Mouse (Mus musculus): Measurements from ENCODE around the gene Olfr491. TPM values are rescaled to one million over a fixed set of nuclear protein-coding genes. Genes with fewer than 3 reads are reported as not detected.

The Olfr491 gene
- not detected for total RNA-seq (2021)
- long read RNA-seq, experiment 1, result 0 reads
- long read RNA-seq, experiment 2, result 0 reads

DNA sequence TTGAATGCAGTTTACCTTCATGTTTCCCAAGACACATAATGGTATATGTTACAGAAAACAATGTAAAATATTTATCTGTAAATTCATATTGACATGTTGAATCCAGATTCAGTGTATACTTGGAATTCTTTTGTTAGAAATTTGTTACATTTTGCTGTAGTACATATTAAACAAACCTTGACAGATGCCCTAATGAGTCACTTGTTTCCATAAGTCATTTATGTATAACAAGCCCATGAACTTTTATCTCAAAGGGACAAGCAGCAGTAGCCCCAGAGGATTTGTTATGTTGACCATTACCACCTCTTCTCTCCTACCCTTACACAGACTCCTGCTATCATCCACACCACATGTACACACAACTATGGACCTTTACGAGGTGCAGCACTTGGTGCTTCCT is at the start of gene Olfr491:
Gene Olfr491, plus strand, starts transcription at position 301 of the 400 bp plus-strand sequence.
- DNase-seq (ENCODE audit: low spot score in 2 of 2), result no peak

DNA sequence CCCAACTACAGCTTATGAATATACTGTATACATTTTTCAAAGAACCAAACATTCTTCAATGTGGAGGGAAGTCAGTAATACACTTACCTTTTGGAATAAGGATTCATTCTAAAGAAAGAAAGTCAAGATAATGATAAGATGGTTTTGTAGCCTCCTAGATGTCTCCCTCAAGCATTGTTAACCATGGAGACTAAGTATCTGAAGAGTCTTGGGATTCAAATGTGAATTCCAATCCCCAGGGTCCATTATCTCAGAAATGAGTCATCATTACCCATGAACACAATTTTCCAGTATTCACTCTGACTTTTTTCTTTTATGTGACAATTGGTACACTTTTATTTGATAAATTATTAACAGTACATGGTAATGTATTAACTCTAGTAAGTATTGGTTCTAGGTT is 24.4 kb upstream of the Olfr491 start, which contains the start of gene Olfr490:
Gene Olfr490, minus strand, starts transcription at position 101 of the 400 bp plus-strand sequence.
- DNase-seq (ENCODE audit: low spot score in 2 of 2), result no peak

DNA sequence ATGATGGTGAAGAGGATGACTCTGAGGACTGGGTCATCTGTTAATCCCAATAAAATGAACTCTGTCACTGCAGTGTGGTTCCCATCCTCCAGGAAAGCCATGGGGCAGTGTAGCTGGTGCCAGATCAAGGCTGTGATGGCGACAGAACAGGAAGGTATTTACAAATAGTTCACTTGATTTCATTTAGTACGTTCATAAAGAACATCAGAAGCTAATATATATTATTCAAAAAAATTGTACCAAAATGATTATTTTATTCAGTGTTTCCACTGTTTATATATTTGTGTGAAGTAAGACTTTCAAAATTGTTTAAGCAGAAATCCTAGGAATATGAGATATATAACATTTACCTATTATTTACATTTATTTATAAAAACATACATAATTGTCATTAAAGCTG is 10.3 kb downstream of the Olfr491 start, which contains the start of gene Olfr492:
Gene Olfr492, minus strand, starts transcription at position 101 of the 400 bp plus-strand sequence.
- no peak for DNase-seq (ENCODE audit: low spot score in 2 of 2)

DNA sequence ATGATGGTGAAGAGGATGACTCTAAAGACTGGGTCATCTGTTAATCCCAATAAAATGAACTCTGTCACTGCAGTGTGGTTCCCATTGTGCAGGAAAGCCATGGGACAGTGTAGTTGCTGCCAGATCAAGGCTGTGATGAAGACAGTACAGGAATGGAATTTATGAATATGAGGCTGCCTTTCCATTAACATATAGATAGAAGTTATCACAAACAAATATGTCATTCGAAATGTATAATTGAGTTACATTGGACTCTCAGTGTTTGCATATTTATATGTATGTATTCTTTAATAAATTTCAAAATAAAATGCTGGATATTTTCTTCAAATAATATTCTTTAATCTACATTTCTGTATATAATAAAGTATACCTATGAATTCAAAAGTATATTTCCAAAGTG is 33.6 kb downstream of the Olfr491 start, which contains the start of gene Olfr493:
Gene Olfr493, minus strand, starts transcription at position 101 of the 400 bp plus-strand sequence.
- no peak for DNase-seq (ENCODE audit: low spot score in 2 of 2)

DNA sequence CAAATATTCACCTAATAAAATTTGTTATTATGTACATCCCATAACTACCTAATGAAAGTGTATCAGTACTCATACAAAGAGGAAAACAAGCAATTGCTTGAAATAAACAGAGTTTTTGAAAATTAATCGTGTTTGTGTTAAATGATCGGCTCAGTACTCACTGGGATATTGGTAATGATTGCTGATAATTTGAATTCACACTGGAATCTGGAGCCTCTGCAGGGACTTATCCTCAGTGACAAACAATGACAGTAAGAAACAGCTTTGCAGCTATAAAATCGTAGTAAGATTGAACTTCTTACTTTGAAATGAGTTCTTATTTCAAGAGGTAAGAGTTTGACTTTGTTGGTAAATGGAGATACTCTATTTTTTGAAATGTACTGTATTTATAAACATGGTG is 51.8 kb downstream of the Olfr491 start, which contains the start of gene Olfr494:
Gene Olfr494, plus strand, starts transcription at position 301 of the 400 bp plus-strand sequence.
- DNase-seq (ENCODE audit: low spot score in 2 of 2), result no peak

Other genes with a start within 250 kb of the Olfr491 start
- not detected for gene Olfr480, start 246.1 kb upstream of the Olfr491 start, total RNA-seq (2021)
- not detected for gene Olfr481, start 233.6 kb upstream of the Olfr491 start, total RNA-seq (2021)
- under 1 TPM; 0.62 to 0.74 TPM for gene Olfr482, start 215.9 kb upstream of the Olfr491 start, total RNA-seq (2021)
- gene Olfr483, start 212.6 kb upstream of the Olfr491 start, total RNA-seq (2021), result not detected
- gene Olfr484, start 186.0 kb upstream of the Olfr491 start, total RNA-seq (2021), result not detected
- not detected for gene Olfr485, start 153.6 kb upstream of the Olfr491 start, total RNA-seq (2021)
- not detected for gene Olfr486, start 140.7 kb upstream of the Olfr491 start, total RNA-seq (2021)
- not detected for gene Olfr487, start 98.8 kb upstream of the Olfr491 start, total RNA-seq (2021)
- not detected for gene Olfr488, start 55.1 kb upstream of the Olfr491 start, total RNA-seq (2021)
- gene Olfr490, start 24.5 kb upstream of the Olfr491 start, total RNA-seq (2021), result not detected
- gene Olfr492, start 10.2 kb downstream of the Olfr491 start, total RNA-seq (2021), result not detected
- gene Olfr493, start 33.5 kb downstream of the Olfr491 start, total RNA-seq (2021), result not detected
- gene Olfr494, start 51.9 kb downstream of the Olfr491 start, total RNA-seq (2021), result not detected
- gene Olfr495, start 79.7 kb downstream of the Olfr491 start, total RNA-seq (2021), result not detected
- gene Olfr497, start 107.0 kb downstream of the Olfr491 start, total RNA-seq (2021), result not detected
- gene Olfr498, start 151.9 kb downstream of the Olfr491 start, total RNA-seq (2021), result not detected
- not detected for gene Olfr502, start 211.6 kb downstream of the Olfr491 start, total RNA-seq (2021)
- not detected for gene Olfr503, start 231.1 kb downstream of the Olfr491 start, total RNA-seq (2021)

Data from gastrocnemius, postnatal 4 days (tissue).